Mouse (Mus musculus) adipocyte (in vitro differentiated cells): Measurements from ENCODE around the gene Ddx10.

Experiments used
- DNase-seq: peaks from one replicate; pipeline ENCODE4 v3.0.0-alpha.2; 2016; ENCODE audit warnings: low spot score

The Ddx10 gene

DNA sequence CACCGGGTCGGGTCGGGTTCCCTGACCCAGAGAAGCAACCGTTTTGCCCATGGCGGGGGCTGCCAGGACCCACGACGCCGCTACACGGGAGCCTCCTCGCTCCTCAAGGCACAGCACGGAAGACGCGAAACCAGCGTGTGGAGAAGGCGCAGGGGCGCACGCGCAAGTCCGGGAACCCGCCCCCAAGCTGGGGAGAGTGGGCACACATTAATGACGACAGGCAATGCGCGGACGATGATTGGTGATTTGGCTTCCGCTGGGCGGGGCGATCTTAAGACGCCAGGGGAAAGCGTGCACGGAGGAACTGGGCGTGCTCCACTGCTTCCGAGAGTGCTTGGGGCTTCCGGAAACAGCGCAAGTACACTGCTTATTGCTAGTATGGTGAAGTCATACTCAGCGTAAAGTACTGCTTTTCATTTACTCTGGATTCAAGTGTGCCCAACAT is at the start of gene Ddx10:
TSS of gene Ddx10 (minus strand) at position 101 of the 445 bp plus-strand sequence.
- peak; percentile 99 for DNase-seq

GRCm38 (mm10) chr9:53292833-53293232 is 45.0 kb upstream of the Ddx10 start:
- no peak for DNase-seq

GRCm38 (mm10) chr9:53290006-53290405 is 42.2 kb upstream of the Ddx10 start:
- no peak for DNase-seq

- DNase-seq = no peak
Measured at GRCm38 (mm10) chr9:53286793-53287192, 38.9 kb upstream of the Ddx10 start.

DNA sequence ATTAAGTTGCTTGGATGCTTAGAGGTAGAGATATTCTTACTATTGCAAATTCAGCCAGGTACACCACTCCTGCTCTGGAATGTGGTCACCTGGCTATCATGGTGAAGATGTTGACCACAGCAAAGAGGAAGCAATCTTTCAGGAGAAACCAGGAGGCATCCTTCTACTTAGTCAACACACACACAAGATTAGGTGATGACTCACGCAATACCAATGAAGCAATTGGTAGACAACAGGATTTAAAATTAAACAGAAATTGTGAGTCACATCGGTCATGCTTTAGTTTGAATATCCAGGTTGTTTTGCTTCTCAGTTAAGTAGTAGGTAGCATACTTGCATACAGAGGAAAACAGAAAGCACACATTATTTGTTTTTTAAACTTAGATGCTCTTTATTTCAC is 31.1 kb upstream of the Ddx10 start:
- no peak for DNase-seq

- no peak for DNase-seq
Measured at GRCm38 (mm10) chr9:53276381-53276780, 28.5 kb upstream of the Ddx10 start.

- no peak for DNase-seq
Measured at GRCm38 (mm10) chr9:53272714-53273113, 24.9 kb upstream of the Ddx10 start.

GRCm38 (mm10) chr9:53272207-53272606 is 24.4 kb upstream of the Ddx10 start:
- no peak for DNase-seq

- DNase-seq = no peak
Measured at GRCm38 (mm10) chr9:53271281-53272022, 23.6 kb upstream of the Ddx10 start.

DNA sequence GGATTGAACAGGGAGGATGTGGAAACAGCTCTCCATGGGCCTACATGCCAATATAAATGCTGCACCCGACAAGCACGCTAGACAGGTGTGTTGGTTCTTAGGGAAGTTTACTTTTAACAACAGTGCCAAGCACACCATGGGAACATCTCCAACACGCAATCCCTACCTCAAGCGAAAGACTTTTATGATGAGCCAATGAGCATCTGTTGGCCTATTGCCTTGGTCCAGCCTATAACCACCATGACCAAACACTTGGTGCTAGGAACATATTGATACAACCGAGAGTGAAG is 21.6 kb upstream of the Ddx10 start:
- DNase-seq = no peak

DNA sequence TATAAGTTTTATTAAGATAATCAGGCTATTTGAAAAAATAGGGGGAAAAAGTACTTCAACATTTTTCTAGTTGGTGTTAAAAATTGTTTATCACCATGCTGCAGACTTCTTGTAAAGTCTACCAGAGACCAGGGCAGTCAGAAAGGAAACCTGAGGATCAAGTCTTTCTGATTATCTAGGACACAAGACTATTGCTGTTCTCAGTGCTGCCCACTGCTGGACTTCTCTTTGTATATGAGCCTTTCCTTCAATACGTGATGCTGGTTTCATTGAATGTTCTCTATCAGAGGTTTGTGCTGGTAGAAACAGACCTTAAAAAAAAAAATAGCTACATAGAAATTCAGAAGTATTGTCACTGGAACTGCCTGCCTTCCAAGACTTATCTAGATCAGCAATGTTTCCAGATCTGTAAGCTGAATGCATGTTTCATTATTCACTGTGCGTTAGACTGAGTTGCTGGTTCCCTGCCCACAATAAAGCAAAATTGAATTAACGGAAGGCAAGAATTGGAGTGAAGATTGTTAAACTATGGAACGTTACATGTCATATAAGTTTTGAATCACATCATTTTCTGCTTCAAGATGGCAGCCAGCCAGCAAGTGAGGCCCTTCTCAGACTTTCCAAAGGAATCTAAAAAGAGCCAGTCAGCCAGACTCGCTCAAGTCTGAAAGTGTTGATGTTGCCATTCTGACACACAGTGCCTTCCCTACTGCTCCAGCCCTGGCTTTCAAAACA is 21.0 kb upstream of the Ddx10 start:
- peak; percentile 27 for DNase-seq

DNA sequence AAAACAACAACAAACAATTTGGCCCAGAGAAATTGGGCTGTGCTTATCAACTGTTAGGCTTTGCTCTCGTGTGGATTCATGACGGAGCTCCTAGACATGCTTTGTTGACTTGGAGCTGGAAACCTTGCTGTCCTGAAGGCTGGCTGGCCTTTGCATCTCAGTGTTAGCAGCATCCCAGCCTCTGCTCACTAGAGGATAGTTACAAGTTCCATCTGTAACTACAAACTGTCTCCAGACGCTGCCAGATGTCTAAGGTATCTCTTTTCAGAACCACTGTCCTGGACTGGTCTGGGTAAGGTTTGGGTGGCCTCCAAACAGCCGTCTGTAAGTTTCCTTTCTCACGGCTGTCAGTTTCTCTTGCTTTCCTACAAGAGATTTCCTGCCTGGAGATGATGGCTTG is 20.2 kb upstream of the Ddx10 start:
- DNase-seq = no peak

DNA sequence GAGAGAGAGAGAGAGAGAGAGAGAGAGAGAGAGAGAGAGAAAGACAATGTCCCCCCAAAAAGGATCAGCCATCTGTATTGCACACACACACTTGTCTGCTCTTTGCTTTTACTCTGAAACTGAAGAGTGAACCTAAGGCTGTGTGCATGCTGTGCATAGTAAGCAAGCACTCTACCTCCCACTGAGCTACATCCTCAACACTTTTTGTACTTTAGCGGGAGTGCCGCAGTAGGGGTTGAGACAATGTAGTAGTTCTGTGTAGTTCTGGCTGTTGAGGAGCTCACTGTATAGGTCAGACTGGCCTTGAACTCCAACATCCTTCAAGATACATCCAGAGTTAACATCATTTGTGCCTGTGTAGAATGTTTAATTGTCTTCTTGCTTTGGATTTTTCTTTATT is 17.7 kb upstream of the Ddx10 start:
- DNase-seq = no peak

DNA sequence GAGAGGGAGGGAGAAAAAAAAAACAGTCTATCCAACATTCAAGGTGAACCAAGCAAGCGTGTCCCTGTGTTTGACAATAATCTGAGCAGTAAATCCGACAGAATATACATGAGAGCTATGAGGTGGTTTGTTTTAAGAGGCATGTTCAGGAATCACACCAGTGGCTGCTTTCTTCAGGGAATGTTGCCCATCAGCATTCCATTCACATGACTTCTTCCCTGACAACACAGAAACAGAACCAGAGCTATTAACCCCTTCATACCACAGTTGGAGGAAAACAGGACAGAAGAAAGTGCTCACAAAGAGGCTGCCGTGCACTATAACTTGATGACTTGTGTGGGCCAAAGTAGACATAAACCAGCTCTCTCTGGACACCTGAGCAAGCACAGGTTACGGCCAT is 16.5 kb upstream of the Ddx10 start:
- DNase-seq = peak; percentile 30

DNA sequence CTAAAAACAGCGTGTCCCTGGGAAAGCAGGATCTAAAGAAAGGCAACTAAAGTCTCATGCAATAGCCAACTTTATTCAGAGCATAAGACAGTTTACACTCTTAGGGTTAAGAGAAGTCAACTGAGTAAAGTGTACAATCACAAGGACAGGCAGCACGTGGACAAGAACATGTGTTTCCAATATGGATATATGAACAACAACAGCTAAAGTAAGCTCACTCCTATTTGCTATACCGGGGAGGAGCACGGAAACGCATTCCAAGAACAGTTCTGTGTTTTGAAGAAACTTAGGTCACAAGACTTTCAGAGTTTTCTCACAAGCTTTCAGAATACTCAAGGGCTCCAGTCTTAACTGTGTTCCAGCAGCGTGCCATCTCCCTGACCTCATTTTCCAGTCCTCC is 10.3 kb upstream of the Ddx10 start:
- no peak for DNase-seq

DNA sequence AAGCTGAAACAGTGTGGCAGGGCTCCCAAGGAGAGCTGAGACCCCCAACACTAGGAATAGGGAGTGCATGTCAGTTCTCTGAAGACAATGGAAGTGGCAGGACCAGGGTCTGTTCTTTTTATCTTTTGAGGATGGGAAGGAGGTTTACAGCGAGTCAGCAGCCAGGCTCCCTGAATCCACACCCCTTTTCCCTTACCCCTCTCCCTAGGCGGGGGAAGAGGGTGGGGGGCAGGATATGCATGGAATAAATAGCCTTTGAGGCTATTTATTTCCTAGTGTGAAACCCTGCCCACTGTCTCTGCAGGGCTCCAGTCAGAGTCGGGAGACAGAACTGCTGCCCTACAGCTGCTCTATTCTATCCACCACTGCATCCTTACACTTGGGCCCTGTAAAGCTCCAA is 9.9 kb upstream of the Ddx10 start:
- DNase-seq = no peak

GRCm38 (mm10) chr9:53256690-53257305 is 8.9 kb upstream of the Ddx10 start:
- no peak for DNase-seq

GRCm38 (mm10) chr9:53254368-53254767 is 6.5 kb upstream of the Ddx10 start:
- DNase-seq = peak; percentile 89

DNA sequence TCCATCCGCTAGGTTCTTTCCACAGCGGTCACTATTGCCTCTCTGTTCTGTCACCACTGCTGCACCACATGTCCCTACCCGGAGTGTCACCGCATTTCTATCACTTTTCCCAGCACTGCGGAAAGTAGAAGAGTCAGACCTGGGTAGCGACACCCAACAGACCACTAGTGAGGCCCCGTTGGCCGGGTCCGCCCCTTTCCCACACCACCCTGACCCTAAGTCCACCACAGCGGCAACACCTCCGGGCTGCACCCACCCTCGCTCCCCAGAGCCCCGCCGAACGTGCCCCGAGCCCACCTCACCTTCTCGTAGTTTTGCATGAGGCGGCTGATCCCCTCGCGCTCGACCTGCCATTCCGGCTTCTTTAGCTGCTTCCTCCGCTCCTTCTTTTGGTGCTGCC is 337 bp downstream of the Ddx10 start:
- DNase-seq = no peak

DNA sequence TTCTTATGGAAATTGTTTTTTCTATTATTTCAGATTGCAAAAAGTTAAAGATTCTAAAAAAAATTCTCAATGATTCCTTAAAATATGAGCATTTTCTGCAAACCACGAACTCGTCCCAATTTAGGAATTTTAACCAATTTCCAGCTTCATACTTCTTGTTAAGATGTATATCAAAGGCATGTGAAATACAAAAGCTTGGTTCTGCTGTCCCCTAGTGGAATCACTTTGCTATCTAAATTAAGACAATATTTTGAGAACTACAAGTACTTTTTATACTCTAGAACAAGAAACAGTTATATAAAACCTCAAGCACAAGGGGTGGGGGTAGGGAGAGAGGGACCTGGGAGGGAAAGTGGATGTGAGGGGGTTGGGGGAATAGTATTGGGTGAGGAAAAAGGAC is 29.7 kb downstream of the Ddx10 start:
- peak; percentile 41 for DNase-seq

GRCm38 (mm10) chr9:53208283-53208682 is 39.6 kb downstream of the Ddx10 start:
- no peak for DNase-seq

- no peak for DNase-seq
Measured at GRCm38 (mm10) chr9:53174590-53174989, 73.3 kb downstream of the Ddx10 start.

- DNase-seq = no peak
Measured at GRCm38 (mm10) chr9:53173258-53173657, 74.6 kb downstream of the Ddx10 start.
